Mouse (Mus musculus) bone marrow macrophage, adult 2 months (primary cell): ENCODE data around the gene Olfr1087. TPM values are rescaled to one million over a fixed set of nuclear protein-coding genes. Genes with fewer than 3 reads are reported as not detected.
"Not testable (repeated sequence)": the region's sequence is repeated elsewhere in the genome, so short reads cannot be mapped to it uniquely, and the experiment has no call there.

Source experiments
- H3K27ac ChIP-seq: 2 replicates; pipeline ENCODE4 v1.5.1; 2012; ENCODE audit warnings: low read depth, low read length; ENCODE audit not compliant: insufficient read depth
- H3K4me1 ChIP-seq: 2 replicates; pipeline ENCODE4 v1.6.1; 2012; ENCODE audit warnings: low read length; ENCODE audit not compliant: control insufficient read depth, insufficient read depth
- H3K4me3 ChIP-seq: 2 replicates; pipeline ENCODE4 v1.5.1; 2012; ENCODE audit warnings: mild to moderate bottlenecking, low read length, moderate library complexity; ENCODE audit not compliant: insufficient read depth
- CTCF ChIP-seq: IDR thresholded peaks from 2 replicates; pipeline ENCODE4 v1.5.1; 2012; ENCODE audit warnings: low read depth, mild to moderate bottlenecking, low read length, moderate library complexity
- POLR2A ChIP-seq: IDR thresholded peaks from 2 replicates; pipeline ENCODE4 v1.6.1; 2012; ENCODE audit warnings: mild to moderate bottlenecking, low read depth, low read length, borderline replicate concordance
- polyA plus RNA-seq: library from polyadenylated mRNA; stranded (reverse); fragments of >200 nt; gene quantifications from 2 replicates; pipeline ENCODE4 v1.2.4, GENCODE M21; 2012; ENCODE audit not compliant: missing spikeins, insufficient read depth, insufficient read length

The Olfr1087 gene
- polyA plus RNA-seq: not detected in 2 replicates

DNA sequence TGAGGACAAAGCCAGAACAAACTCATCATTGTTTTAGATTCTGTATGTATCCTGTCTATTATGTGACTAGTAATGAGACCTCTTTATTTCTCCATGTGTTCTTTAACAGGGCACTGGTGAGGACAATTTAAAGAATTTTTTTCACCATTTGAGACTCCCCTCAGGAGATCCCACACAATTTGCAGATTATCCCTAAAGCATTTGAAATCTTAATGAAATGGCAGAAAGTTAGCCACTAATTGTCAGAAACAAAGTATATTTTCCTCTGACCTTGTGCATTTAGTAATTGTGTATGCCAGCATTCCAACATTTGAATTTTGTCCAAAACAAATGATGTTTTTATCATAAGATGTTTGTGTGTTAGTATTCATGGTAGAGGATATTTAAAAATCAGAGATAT, at the start of gene Olfr1087:
Gene Olfr1087, minus strand, starts transcription at position 101 of the 400 bp plus-strand sequence.
- no peak for TF ChIP-seq POLR2A
- TF ChIP-seq CTCF: no peak
- Histone ChIP-seq H3K4me1 (no peaks in the 10 kb centered on the region), H3K27ac (no peak within 1 kb of the TSS), H3K4me3 (no peak within 1 kb of the TSS)

DNA sequence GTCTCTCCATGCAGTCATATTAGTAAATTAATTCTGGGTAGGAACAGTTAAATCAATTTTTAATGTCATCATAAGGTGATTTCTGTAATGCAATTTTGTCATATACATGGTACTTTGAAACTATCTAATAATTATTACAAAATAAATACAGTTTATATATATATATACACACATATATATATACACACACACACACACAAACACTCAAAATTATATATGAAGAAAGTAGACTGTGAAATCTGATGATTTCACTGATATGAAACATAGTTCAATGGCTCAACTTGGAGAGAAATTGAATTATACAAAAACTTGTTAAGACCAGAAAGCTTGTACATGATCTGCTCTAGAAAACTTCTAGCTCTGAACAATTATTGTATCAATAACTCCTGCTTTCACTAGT, 35.4 kb upstream of the Olfr1087 start, which contains the start of gene Olfr1089:
Gene Olfr1089, minus strand, starts transcription at position 101 of the 400 bp plus-strand sequence.
- TF ChIP-seq POLR2A (no peak), CTCF (no peak)
- Histone ChIP-seq H3K4me3 (no peak within 1 kb of the TSS), H3K27ac (no peak within 1 kb of the TSS), H3K4me1 (no peaks in the 10 kb centered on the region)

DNA sequence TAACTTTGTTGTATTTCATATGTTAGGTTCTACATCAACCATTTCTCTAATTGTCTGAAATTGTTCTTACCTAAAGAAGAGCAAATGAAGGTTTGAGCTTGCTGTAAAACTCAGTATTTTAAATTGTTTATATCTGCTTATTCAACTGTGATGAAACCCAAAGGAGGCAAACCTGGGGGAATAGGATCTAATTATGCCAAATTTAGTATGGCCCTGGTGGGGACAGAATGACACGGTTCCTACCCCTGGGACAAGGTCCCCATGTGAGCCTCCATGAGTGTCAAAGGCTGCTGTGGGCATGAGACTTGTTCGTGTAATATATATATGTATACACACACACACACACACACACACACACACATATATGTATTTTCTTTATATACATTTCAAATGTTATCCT, 18.2 kb downstream of the Olfr1087 start, which contains the start of gene Olfr1086:
Gene Olfr1086, minus strand, starts transcription at position 101 of the 400 bp plus-strand sequence.
- no peak for TF ChIP-seq POLR2A
- no peak for TF ChIP-seq CTCF
- H3K4me3 ChIP-seq: no peak within 1 kb of the TSS
- H3K27ac ChIP-seq: no peak within 1 kb of the TSS
- H3K4me1 ChIP-seq: no peaks in the 10 kb centered on the region

- Histone ChIP-seq H3K4me3 (no peak within 1 kb of the TSS), H3K27ac (no peak within 1 kb of the TSS), H3K4me1 (no peaks in the 10 kb centered on the region)
- no peak for TF ChIP-seq CTCF
- TF ChIP-seq POLR2A: no peak
These were observed 36.3 kb downstream of the Olfr1087 start, which contains the start of gene Olfr1085 for GRCm38 (mm10) chr2:86661919-86662318. Olfr1085 (minus strand) TSS chr2:86662019.

DNA sequence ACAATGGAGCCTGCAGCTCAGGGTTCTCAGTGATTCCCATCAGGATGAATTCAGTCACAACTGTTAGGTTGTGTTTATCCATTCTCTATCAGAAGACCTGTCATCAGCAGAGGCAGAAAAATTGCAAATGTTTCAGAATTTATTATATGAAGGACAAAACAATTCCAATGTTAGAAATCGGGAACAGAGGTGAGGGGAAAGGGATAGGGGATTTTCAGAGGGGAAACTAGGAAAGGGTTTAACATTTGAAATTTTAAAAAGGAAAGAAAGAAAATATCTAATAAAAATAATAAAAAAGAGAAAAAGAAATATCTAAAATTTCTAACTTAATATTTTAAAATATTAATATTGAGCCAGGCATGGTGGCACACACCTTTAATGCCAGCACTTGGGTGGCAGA, 58.6 kb downstream of the Olfr1087 start, which contains the start of gene Olfr1084:
Gene Olfr1084, minus strand, starts transcription at position 101 of the 400 bp plus-strand sequence.
- not testable (repeated sequence) for H3K4me3 ChIP-seq, H3K4me1 ChIP-seq, H3K27ac ChIP-seq

Other genes with a start within 250 kb of the Olfr1087 start
- gene Olfr1065, start 247.8 kb downstream of the Olfr1087 start, polyA plus RNA-seq: not detected in 2 replicates
- not detected in 2 replicates for gene Olfr1066, start 242.1 kb downstream of the Olfr1087 start, polyA plus RNA-seq
- not detected in 2 replicates for gene Olfr228, start 211.0 kb downstream of the Olfr1087 start, polyA plus RNA-seq
- gene Olfr1076, start 189.9 kb downstream of the Olfr1087 start, polyA plus RNA-seq: not detected in 2 replicates
- gene Olfr1079, start 155.9 kb downstream of the Olfr1087 start, polyA plus RNA-seq: not detected in 2 replicates
- 0.84 TPM in 1 of 2 replicates, not detected in the other for gene Olfr1080, start 140.2 kb downstream of the Olfr1087 start, polyA plus RNA-seq
- not detected in 2 replicates for gene Olfr1082, start 99.4 kb downstream of the Olfr1087 start, polyA plus RNA-seq
- gene Olfr1084, start 58.7 kb downstream of the Olfr1087 start, polyA plus RNA-seq: not detected in 2 replicates
- gene Olfr1085, start 36.4 kb downstream of the Olfr1087 start, polyA plus RNA-seq: 0.16 TPM in 1 of 2 replicates, not detected in the other
- gene Olfr1086, start 18.3 kb downstream of the Olfr1087 start, polyA plus RNA-seq: not detected in 2 replicates
- not detected in 2 replicates for gene Olfr1089, start 35.3 kb upstream of the Olfr1087 start, polyA plus RNA-seq
- 0.63 TPM in 1 of 2 replicates, not detected in the other for gene Olfr1090, start 60.6 kb upstream of the Olfr1087 start, polyA plus RNA-seq
- gene Olfr1093, start 84.1 kb upstream of the Olfr1087 start, polyA plus RNA-seq: not detected in 2 replicates
- gene Olfr141, start 111.6 kb upstream of the Olfr1087 start, polyA plus RNA-seq: not detected in 2 replicates
- not detected in 2 replicates for gene Olfr1094, start 126.3 kb upstream of the Olfr1087 start, polyA plus RNA-seq
- not detected in 2 replicates for gene Olfr1095, start 153.3 kb upstream of the Olfr1087 start, polyA plus RNA-seq
- gene Gm13723, start 176.4 kb upstream of the Olfr1087 start, polyA plus RNA-seq: not detected in 2 replicates
- gene Olfr1097, start 193.8 kb upstream of the Olfr1087 start, polyA plus RNA-seq: 0.17 TPM in 1 of 2 replicates, not detected in the other
- not detected in 2 replicates for gene Olfr1098, start 226.2 kb upstream of the Olfr1087 start, polyA plus RNA-seq